Mouse (Mus musculus) kidney, adult 2 months (tissue): ENCODE data around the gene Zfp579. TPM values are rescaled to one million over a fixed set of nuclear protein-coding genes. Genes with fewer than 3 reads are reported as not detected.

ENCODE experiments used
- DNase-seq: peaks from one replicate; pipeline ENCODE4 v3.0.0; 2021
- H3K27ac ChIP-seq: fragments of 200-500 bp; 2 replicates; pipeline ENCODE4 v1.5.1; 2012; ENCODE audit warnings: low read depth, low read length, control low read depth, inconsistent platforms; ENCODE audit not compliant: insufficient read depth
- H3K27me3 ChIP-seq: fragments of 200-500 bp; replicated peaks from 2 replicates; pipeline ENCODE4 v1.6.1; 2012; ENCODE audit warnings: mild to moderate bottlenecking, moderate library complexity, low read length, inconsistent platforms; ENCODE audit not compliant: control insufficient read depth, insufficient read depth
- H3K36me3 ChIP-seq: fragments of 200-500 bp; 2 replicates; pipeline ENCODE4 v1.6.1; 2012; ENCODE audit warnings: mild to moderate bottlenecking, moderate library complexity, low read length, inconsistent platforms; ENCODE audit not compliant: control insufficient read depth, insufficient read depth
- H3K4me1 ChIP-seq: fragments of 200-500 bp; 2 replicates; pipeline ENCODE4 v1.6.1; 2011; ENCODE audit warnings: low read length; ENCODE audit not compliant: control insufficient read depth, insufficient read depth
- H3K4me3 ChIP-seq: fragments of 200-500 bp; 2 replicates; pipeline ENCODE4 v1.5.1; 2011; ENCODE audit warnings: mild to moderate bottlenecking, low read depth, low read length, control low read depth; ENCODE audit not compliant: insufficient read depth
- CTCF ChIP-seq: fragments of 200-500 bp; conservative IDR thresholded peaks from 2 replicates; pipeline ENCODE4 v1.5.1; 2011; ENCODE audit warnings: low read depth, mild to moderate bottlenecking, control low read depth, low read length, moderate library complexity, mixed read lengths; ENCODE audit not compliant: insufficient read depth, insufficient read length
- POLR2A ChIP-seq: fragments of 200-500 bp; IDR thresholded peaks from one replicate; pipeline ENCODE4 v1.6.1; 2011; ENCODE audit warnings: low read depth, low read length, control low read depth
- WGBS: fragments of 180-500 bp; shearing (Covaris S2); methylation state at CpG from one replicate; pipeline ENCODE4 v1.1.7; 2018; 5-methylcytosine and 5-hydroxymethylcytosine counted together
- polyA plus RNA-seq: library from polyadenylated mRNA; depleted of rRNA; stranded (reverse); fragments of >200 nt; gene quantifications from 2 replicates; pipeline ENCODE4 v1.2.3, GENCODE M21; 2012

Gene Zfp579
- polyA plus RNA-seq, 1 experiment = 49.9 TPM

DNA sequence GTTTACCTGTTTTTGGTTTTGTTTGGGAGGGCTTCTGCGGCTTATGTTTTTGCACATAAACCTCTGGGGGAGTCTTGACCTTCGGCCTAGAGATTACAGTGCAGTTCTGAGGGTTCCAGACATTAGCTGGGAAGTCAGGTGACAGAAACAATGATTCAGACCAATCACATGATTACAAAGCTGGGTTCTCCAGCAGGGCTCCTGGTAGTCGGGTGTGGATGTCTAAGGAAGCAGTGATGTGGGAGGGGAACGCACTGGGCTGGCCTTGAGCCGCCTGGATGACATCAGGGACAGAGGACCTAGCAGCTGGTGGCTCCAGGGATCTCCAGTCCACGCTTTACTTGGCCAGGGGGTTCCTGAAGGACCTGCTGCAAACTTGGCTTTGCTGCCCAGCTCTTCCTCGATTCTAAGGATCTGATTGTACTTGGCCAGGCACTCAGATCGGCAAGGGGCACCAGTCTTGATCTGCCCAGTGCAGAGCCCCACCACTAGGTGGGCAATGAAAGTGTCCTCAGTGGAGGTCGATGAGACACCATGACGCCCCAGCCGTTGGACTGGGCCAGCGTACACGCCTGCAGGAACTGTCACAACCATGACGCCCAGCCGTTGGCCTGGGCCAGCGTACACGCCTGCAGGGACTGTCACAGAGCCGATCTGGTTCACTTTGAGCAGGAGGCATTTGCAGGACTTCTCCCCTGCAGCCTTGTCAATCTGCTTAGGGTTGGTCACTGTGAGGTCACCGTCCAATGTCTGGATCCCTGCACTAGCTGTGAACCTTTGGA, 45.2 kb downstream of the Zfp579 start:
- no peak for DNase-seq
- TF ChIP-seq POLR2A (no peak), CTCF (no peak)
- H3K4me3 ChIP-seq = no peak overlapping the region
- H3K27ac ChIP-seq = no peak overlapping the region
- 84% methylated on average over 19 of the region's 19 CpGs for WGBS
- H3K4me1 ChIP-seq = no peaks in the 10 kb centered on the region
- no peaks in the 10 kb centered on the region for H3K27me3 ChIP-seq
- H3K36me3 ChIP-seq = no peaks in the 10 kb centered on the region

DNA sequence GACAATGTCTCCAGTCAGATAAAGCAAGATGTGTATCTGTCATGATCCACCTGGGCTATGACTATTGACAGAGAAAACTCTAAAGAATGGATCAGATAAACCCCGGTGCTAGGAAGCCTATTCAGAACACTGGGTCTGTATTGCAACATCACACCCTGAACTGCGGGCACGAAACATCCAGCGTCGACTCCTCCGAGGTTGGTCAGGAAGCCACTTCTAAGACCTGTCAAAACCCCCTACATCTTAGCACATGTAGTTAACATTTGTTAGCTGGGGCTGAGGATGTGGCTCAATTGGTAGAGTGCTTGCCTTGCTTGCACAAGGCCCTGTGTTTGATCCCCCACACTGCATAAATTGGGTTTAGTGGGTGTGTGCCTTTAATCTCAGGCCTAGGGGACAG, 47.6 kb downstream of the Zfp579 start:
- H3K27me3 ChIP-seq = no peaks in the 10 kb centered on the region
- DNase-seq = no peak
- TF ChIP-seq CTCF (no peak), POLR2A (no peak)
- H3K27ac ChIP-seq = no peak overlapping the region
- no peak overlapping the region for H3K4me3 ChIP-seq
- H3K4me1 ChIP-seq = no peaks in the 10 kb centered on the region
- WGBS = 71% methylated on average over 6 of the region's 6 CpGs
- no peaks in the 10 kb centered on the region for H3K36me3 ChIP-seq

DNA sequence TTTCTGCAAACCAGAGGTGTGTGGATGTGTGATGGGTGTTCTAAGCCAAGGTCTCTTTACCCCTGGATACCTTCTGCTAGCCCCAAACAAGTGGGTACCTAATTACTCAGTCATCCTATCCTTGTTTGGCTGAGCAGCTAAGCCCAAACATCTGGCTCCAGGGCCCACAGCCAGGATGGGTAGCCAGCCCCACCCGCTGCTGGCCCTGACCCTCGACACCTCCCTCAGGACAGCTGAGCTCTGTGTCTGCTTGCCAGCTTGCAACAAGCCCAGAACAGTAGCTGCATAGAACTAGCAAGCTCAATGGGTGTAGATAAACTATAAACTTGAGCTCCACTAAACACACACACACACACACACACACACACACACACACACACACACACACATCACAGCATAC, 48.1 kb downstream of the Zfp579 start:
- H3K27ac ChIP-seq = no peak overlapping the region
- no peak for DNase-seq
- no peaks in the 10 kb centered on the region for H3K4me1 ChIP-seq
- H3K4me3 ChIP-seq = no peak overlapping the region
- WGBS = 38% methylated on average over 2 of the region's 2 CpGs
- H3K36me3 ChIP-seq = no peaks in the 10 kb centered on the region
- TF ChIP-seq POLR2A = no peak
- TF ChIP-seq CTCF = no peak
- no peaks in the 10 kb centered on the region for H3K27me3 ChIP-seq

DNA sequence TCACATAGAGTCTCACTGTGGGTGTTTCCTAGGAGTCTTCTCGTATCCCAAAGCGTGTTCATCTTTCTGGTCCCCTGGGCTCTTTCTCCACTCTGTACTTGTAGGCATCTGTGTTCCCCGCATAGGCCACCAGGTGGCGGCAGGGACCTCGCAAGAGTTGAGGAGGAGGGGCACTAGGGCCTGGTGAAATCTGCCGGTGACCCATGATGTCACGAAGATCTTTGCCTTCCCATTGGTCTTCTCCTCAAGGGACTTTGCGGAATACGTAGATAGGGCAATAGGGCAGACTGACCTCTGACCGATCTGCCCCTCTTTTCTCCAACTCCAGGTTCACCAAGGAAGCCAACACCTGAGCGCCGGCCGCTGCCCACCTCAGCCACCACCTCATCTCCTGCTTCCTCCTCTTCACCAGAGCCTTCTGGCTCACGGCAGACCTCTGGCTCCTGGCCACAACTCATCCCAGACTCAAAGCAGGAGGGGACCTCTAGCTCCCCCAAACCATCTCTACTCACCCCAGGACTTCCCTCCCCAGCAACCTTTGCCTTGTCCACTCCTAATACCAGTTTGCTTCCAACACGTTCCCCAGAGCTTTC, 52.6 kb downstream of the Zfp579 start:
- WGBS = 12% methylated on average over 15 of the region's 15 CpGs
- TF ChIP-seq POLR2A (no peak), CTCF (peak; percentile 98)
- no peaks in the 10 kb centered on the region for H3K4me1 ChIP-seq
- peak; percentile 96 for DNase-seq
- H3K4me3 ChIP-seq = peak overlapping the region; percentile 40
- H3K27me3 ChIP-seq = no peaks in the 10 kb centered on the region
- no peak overlapping the region for H3K27ac ChIP-seq
- H3K36me3 ChIP-seq = no peaks in the 10 kb centered on the region

DNA sequence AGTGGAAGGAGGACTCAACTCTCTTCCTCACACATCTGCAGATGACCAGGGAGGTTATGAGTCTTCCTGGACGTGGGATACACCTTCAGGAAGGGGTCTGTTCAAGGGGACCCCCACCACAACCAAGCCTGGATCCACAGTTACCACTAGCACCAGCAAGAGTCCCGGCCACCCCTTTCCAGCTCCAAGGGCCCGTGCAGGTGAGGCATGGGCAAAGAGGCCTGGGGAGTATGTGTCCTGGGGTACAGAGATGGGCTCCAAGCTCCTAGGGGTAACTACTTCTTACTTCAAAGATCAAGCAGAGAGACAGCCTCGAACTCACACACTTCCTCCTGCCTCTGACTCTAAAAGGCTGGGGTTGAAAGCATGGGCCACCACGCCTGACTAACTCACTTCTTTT, 53.3 kb downstream of the Zfp579 start:
- no peaks in the 10 kb centered on the region for H3K36me3 ChIP-seq
- 49% methylated on average over 5 of the region's 5 CpGs for WGBS
- TF ChIP-seq POLR2A (no peak), CTCF (no peak)
- H3K4me3 ChIP-seq = no peak overlapping the region
- no peaks in the 10 kb centered on the region for H3K27me3 ChIP-seq
- no peaks in the 10 kb centered on the region for H3K4me1 ChIP-seq
- H3K27ac ChIP-seq = no peak overlapping the region
- no peak for DNase-seq

DNA sequence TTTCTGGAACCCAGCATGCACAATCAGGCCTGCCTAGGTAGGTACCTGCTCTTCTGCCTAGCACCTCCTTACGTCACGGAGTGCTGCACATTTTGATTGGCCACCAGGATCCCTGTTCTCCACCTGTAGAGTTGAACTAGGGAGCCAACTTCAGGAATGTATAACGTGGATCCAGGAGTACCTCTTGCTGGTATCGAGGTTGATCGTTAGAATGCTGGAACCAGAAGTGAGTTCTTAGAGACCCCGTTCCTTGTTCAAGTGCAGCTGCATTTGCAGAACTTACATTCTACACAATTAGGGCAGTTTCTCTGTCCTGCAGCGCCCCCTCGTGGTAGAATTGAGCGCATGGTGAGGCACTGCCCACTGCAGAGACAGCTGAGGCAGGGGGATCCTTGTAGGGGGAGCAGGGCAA, 55.9 kb downstream of the Zfp579 start:
- no peaks in the 10 kb centered on the region for H3K27me3 ChIP-seq
- no peaks in the 10 kb centered on the region for H3K36me3 ChIP-seq
- no peaks in the 10 kb centered on the region for H3K4me1 ChIP-seq
- 19% methylated on average over 9 of the region's 9 CpGs for WGBS
- no peak overlapping the region for H3K4me3 ChIP-seq
- no peak for TF ChIP-seq POLR2A
- peak; percentile 91 for TF ChIP-seq CTCF
- no peak overlapping the region for H3K27ac ChIP-seq
- DNase-seq = peak; percentile 89

DNA sequence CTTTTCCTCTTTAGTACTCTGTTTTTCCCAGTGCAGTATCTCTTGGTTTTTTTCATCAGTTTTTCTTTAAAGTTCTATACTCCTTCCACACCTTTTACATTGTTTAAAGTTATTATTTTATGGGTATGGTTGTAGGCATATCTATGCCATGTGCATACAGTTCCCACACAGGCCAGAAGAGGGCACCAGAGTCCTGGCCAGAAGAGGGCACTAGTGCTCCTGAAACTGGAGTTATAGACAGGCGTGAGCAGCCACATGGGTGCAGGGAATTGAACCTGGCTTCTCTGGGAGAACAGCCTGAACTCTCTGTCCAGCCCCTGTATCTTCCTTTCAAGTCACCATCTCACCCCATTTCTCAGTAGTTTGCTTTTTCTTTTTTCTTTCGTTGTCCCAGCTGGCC, 57.5 kb downstream of the Zfp579 start:
- Histone ChIP-seq H3K4me1 (no peaks in the 10 kb centered on the region), H3K27me3 (no peaks in the 10 kb centered on the region), H3K4me3 (no peak overlapping the region), H3K27ac (no peak overlapping the region), H3K36me3 (no peaks in the 10 kb centered on the region)
- TF ChIP-seq POLR2A = no peak
- TF ChIP-seq CTCF = peak; percentile 92
- WGBS = 36% methylated on average over 2 of the region's 2 CpGs
- peak; percentile 76 for DNase-seq
